Mouse (Mus musculus) left cerebral cortex, postnatal 14 days (tissue): ENCODE data around the gene Krtap26-1. TPM values are rescaled to one million over a fixed set of nuclear protein-coding genes. Genes with fewer than 3 reads are reported as not detected.

Experiments
- total RNA-seq, 2 experiments: library from RNA; stranded (reverse); gene quantifications; 2 replicates each; pipeline ENCODE4 v1.2.3; 2021

The Krtap26-1 gene
- total RNA-seq, 2 experiments from 2014 or later = not detected

Other genes with a start within 250 kb of the Krtap26-1 start
- gene Cldn17, start 140.8 kb downstream of the Krtap26-1 start, total RNA-seq = not detected
- not detected for gene Cldn8, start 84.6 kb downstream of the Krtap26-1 start, total RNA-seq
- not detected for gene Krtap24-1, start 35.5 kb downstream of the Krtap26-1 start, total RNA-seq
- not detected for gene 2310079G19Rik, start 20.1 kb downstream of the Krtap26-1 start, total RNA-seq
- gene Krtap27-1, start 23.9 kb upstream of the Krtap26-1 start, total RNA-seq = not detected
- gene 2310061N02Rik, start 60.2 kb upstream of the Krtap26-1 start, total RNA-seq = not detected
- not detected for gene Krtap13-1, start 81.1 kb upstream of the Krtap26-1 start, total RNA-seq
- not detected for gene Krtap13, start 103.8 kb upstream of the Krtap26-1 start, total RNA-seq
- gene 2310034C09Rik, start 111.1 kb upstream of the Krtap26-1 start, total RNA-seq = not detected
- gene 2310057N15Rik, start 126.4 kb upstream of the Krtap26-1 start, total RNA-seq = not detected
- not detected for gene Gm5965, start 130.1 kb upstream of the Krtap26-1 start, total RNA-seq
- not detected for gene Gm20741, start 164.4 kb upstream of the Krtap26-1 start, total RNA-seq
- gene Krtap15, start 172.4 kb upstream of the Krtap26-1 start, total RNA-seq = not detected
- not detected for gene Krtap14, start 178.3 kb upstream of the Krtap26-1 start, total RNA-seq
- not detected for gene Krtap19-1, start 221.6 kb upstream of the Krtap26-1 start, total RNA-seq
- not detected for gene Krtap19-2, start 226.5 kb upstream of the Krtap26-1 start, total RNA-seq
- not detected for gene Krtap19-3, start 230.2 kb upstream of the Krtap26-1 start, total RNA-seq
- gene Krtap19-4, start 237.3 kb upstream of the Krtap26-1 start, total RNA-seq = not detected
- not detected for gene Krtap19-5, start 248.7 kb upstream of the Krtap26-1 start, total RNA-seq